Comparison of ENCODE assay signal across 8 mouse cellular contexts in the genomic region with DNA sequence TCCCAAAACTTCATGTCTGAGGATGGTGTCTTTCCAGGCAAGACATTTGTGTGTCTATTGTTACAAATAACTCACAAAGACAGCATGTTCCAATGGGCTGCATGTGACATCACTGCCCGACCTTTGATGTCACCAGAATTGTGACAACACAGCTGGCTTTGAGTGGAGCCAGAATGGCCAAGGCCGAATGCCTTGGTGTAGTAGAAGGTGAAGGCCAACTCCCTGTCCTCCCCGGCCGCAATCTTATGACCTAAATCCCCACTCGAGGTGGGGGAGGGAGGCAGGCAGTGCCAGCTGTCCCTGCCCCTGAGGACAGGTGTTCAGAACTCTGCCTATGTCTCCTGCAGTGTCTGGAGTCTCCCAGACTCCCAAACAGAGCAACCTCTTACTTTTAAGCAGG. TPM values are rescaled to one million over a fixed set of nuclear protein-coding genes. Genes with fewer than 3 reads are reported as not detected.
DNase-seq lines count a peak whose midpoint lies in the region; ATAC-seq and TF ChIP-seq lines count a peak whose summit lies in the region.

No protein-coding gene starts in this region.

- no peaks in the 10 kb centered on the region for H3K9me3 ChIP-seq in kidney, embryonic 14.5 days (ENCODE audit: control insufficient read depth, low read length)
- H3K9me3 ChIP-seq in forebrain, embryonic 10.5 days, result peaks cover 5% of the 10 kb centered on the region
- peaks cover under 1% of the 10 kb centered on the region for H3K9me3 ChIP-seq in limb, embryonic 13.5 days

- H3K4me3 ChIP-seq in kidney, embryonic 14.5 days (ENCODE audit: low read length), result peak overlapping the region; percentile 59
- H3K4me3 ChIP-seq in forebrain, embryonic 10.5 days, result peak overlapping the region; percentile 86
- H3K4me3 ChIP-seq in limb, embryonic 13.5 days, result peak overlapping the region; percentile 73
- no peak overlapping the region for H3K4me3 ChIP-seq in myocyte

- peak overlapping the region; percentile 71 for H3K4me2 ChIP-seq in kidney, embryonic 14.5 days (replicated peaks; ENCODE audit: low read depth, low read length)
- peak overlapping the region; percentile 99 for H3K4me2 ChIP-seq in limb, embryonic 13.5 days (replicated peaks)
- H3K4me2 ChIP-seq in myocyte (ENCODE audit: low read depth), result no peak overlapping the region

- no peak for TF ChIP-seq POLR2A in myocyte (IDR thresholded peaks at IDR 0.05; ENCODE audit: insufficient read length, low read depth)

- no peaks in the 10 kb centered on the region for H3K79me2 ChIP-seq in myocyte (ENCODE audit: control insufficient read depth, insufficient read depth)

- H3K36me3 ChIP-seq in kidney, embryonic 14.5 days (ENCODE audit: control insufficient read depth, insufficient read depth, low read length), result no peaks in the 10 kb centered on the region
- no peaks in the 10 kb centered on the region for H3K36me3 ChIP-seq in forebrain, embryonic 10.5 days (replicated peaks)
- H3K36me3 ChIP-seq in limb, embryonic 13.5 days, result no peaks in the 10 kb centered on the region
- no peaks in the 10 kb centered on the region for H3K36me3 ChIP-seq in myocyte (ENCODE audit: control insufficient read depth, insufficient read depth)

- no peak overlapping the region for H3K27ac ChIP-seq in kidney, embryonic 14.5 days (ENCODE audit: low read depth, low read length)
- H3K27ac ChIP-seq in forebrain, embryonic 10.5 days, result peak overlapping the region; percentile 90
- no peak overlapping the region for H3K27ac ChIP-seq in limb, embryonic 13.5 days

- 8% methylated on average over 5 of the region's 5 CpGs for WGBS in kidney, embryonic 14.5 days
- 27% methylated on average over 5 of the region's 5 CpGs for WGBS in forebrain, embryonic 10.5 days
- WGBS in limb, embryonic 13.5 days, result 16% methylated on average over 5 of the region's 5 CpGs

- H3ac ChIP-seq in myocyte (ENCODE audit: control insufficient read depth, insufficient read length), result no peak overlapping the region

- peak overlapping the region; percentile 66; the same call in 1 of the 2 replicates for H3K9ac ChIP-seq in kidney, embryonic 14.5 days (ENCODE audit: low read depth, low read length)
- 0 out of 2 replicates have a peak overlapping the region, but pooled peaks have one; percentile 25 for H3K9ac ChIP-seq in limb, embryonic 13.5 days

- DNase-seq in kidney, adult 11 months, result no peak
- no peak for DNase-seq in forebrain, embryonic 10.5 days (ENCODE audit: extremely low spot score, low spot score)
- no peak for DNase-seq in left cerebral cortex, postnatal 36 days (ENCODE audit: low spot score in 2 of 2)
- DNase-seq in right cerebral cortex, adult 2 months (ENCODE audit: low spot score in 2 of 2), result no peak

- no peaks in the 10 kb centered on the region; the same call in 1 of the 2 replicates for H3K27me3 ChIP-seq in kidney, embryonic 14.5 days (ENCODE audit: control insufficient read depth, insufficient read depth, low read length)
- H3K27me3 ChIP-seq in forebrain, embryonic 10.5 days (ENCODE audit: poor library complexity, severe bottlenecking), result peaks cover 82% of the 10 kb centered on the region
- H3K27me3 ChIP-seq in limb, embryonic 13.5 days, result peaks cover 55% of the 10 kb centered on the region
- H3K27me3 ChIP-seq in myocyte (ENCODE audit: control insufficient read depth, insufficient read depth, insufficient read length), result peaks cover 75% of the 10 kb centered on the region

- ATAC-seq in kidney, embryonic 14.5 days (ENCODE audit: low FRiP score, low TSS enrichment), result no peak
- ATAC-seq in limb, embryonic 13.5 days (ENCODE audit: low FRiP score, low read depth), result no peak
- no peak for ATAC-seq in frontal cortex, adult (ENCODE audit: low TSS enrichment)

- peaks cover 57% of the 10 kb centered on the region for H3K4me1 ChIP-seq in kidney, embryonic 14.5 days (ENCODE audit: control insufficient read depth, insufficient read depth, low read length)
- peaks cover 86% of the 10 kb centered on the region for H3K4me1 ChIP-seq in forebrain, embryonic 10.5 days
- H3K4me1 ChIP-seq in limb, embryonic 13.5 days, result peaks cover 57% of the 10 kb centered on the region

- intact Hi-C loops in left cerebral cortex, postnatal 36 days (cut with DNase I), result loop anchor here (1.0 to 2.0 kb wide), 2 partner anchors 38 to 108 kb away; no protein-coding TSS in a partner anchor

TF ChIP-seq in myocyte, 11 proteins besides CTCF, POLR2A, EP300 and RAD21:
- TF ChIP-seq MAX (IDR thresholded peaks at IDR 0.05; ENCODE audit: low read depth), result no peak
- TF ChIP-seq MYOG (IDR thresholded peaks at IDR 0.05; ENCODE audit: control insufficient read depth in 1 of 3, insufficient read depth in 1 of 3, insufficient read length in 2 of 3, low read depth in 2 of 3), result peak in 1 of 3 experiments; percentile 49
- peak in 2 of 3 experiments; percentile 37 to 60 for TF ChIP-seq MYOD1 (IDR thresholded peaks at IDR 0.05; ENCODE audit: control insufficient read depth in 1 of 3, insufficient read length in 2 of 3, low read depth in 2 of 3)

RNA-seq across cellular contexts. Expression of a gene that starts 1.0 kb away (rescaled TPM):
- 5.6 and 5.8 TPM in 2 replicates for polyA plus RNA-seq in kidney, embryonic 14.5 days (2014; fragmentation: Nextera tagmentation; extraction: Ambion mirVana)
- 3.9 and 4.1 TPM in 2 replicates for polyA plus RNA-seq in forebrain, embryonic 10.5 days (2016; fragmentation: Nextera tagmentation; extraction: Ambion mirVana)
- polyA plus RNA-seq in limb, embryonic 13.5 days (2015; fragmentation: Nextera tagmentation; extraction: Ambion mirVana), result 0.69 and 0.72 TPM in 2 replicates
- polyA plus RNA-seq in myocyte (2012; fragmentation: generic; extraction: Trizol), result 0.02 TPM
- 10 to 100 TPM in 1 of 2 experiments, 1 to 10 TPM in 1; 10.0 to 12.6 TPM for total RNA-seq in left cerebral cortex, postnatal 36 days (2021)
